Mouse (Mus musculus) kidney, embryonic 14.5 days (tissue): ENCODE results near the gene Fhit. TPM values are rescaled to one million over a fixed set of nuclear protein-coding genes. Genes with fewer than 3 reads are reported as not detected.
"Not testable (repeated sequence)": the region's sequence is repeated elsewhere in the genome, so short reads cannot be mapped to it uniquely, and the experiment has no call there.

ENCODE experiments used
- ATAC-seq: fragments of 200-750 bp; cut with Nextera tagmentation; 2 replicates; pipeline ENCODE4 v1.8.0; 2017; ENCODE audit warnings: moderate number of reproducible peaks, mild to moderate bottlenecking, moderate TSS enrichment, moderate library complexity; ENCODE audit not compliant: low FRiP score, low TSS enrichment
- H3K27ac ChIP-seq: fragments of 300-500 bp; sonication (generic); 2 replicates; pipeline ENCODE4 v1.5.1; 2014; ENCODE audit warnings: low read depth, mild to moderate bottlenecking, low read length, moderate library complexity, mixed read lengths
- H3K27me3 ChIP-seq: fragments of 300-500 bp; sonication (generic); 2 replicates; pipeline ENCODE4 v1.6.1; 2014; ENCODE audit warnings: mild to moderate bottlenecking, low read length; ENCODE audit not compliant: control insufficient read depth, insufficient read depth
- H3K36me3 ChIP-seq: fragments of 300-500 bp; sonication (generic); 2 replicates; pipeline ENCODE4 v1.6.1; 2014; ENCODE audit warnings: low read length, mixed read lengths; ENCODE audit not compliant: control insufficient read depth, insufficient read depth
- H3K4me1 ChIP-seq: fragments of 300-500 bp; sonication (generic); 2 replicates; pipeline ENCODE4 v1.6.1; 2014; ENCODE audit warnings: low read length, mixed read lengths; ENCODE audit not compliant: control insufficient read depth, insufficient read depth
- H3K4me2 ChIP-seq: fragments of 300-500 bp; sonication (generic); replicated peaks from 2 replicates; pipeline ENCODE4 v1.6.1; 2014; ENCODE audit warnings: low read depth, mild to moderate bottlenecking, low read length
- H3K4me3 ChIP-seq: fragments of 300-500 bp; sonication (generic); 2 replicates; pipeline ENCODE4 v1.5.1; 2014; ENCODE audit warnings: mild to moderate bottlenecking, low read length
- H3K9ac ChIP-seq: fragments of 300-500 bp; sonication (generic); 2 replicates; pipeline ENCODE4 v1.6.1; 2014; ENCODE audit warnings: low read depth, mild to moderate bottlenecking, low read length, moderate library complexity
- H3K9me3 ChIP-seq: fragments of 300-500 bp; sonication (generic); 2 replicates; pipeline ENCODE4 v1.6.1; 2016; ENCODE audit warnings: low read length; ENCODE audit not compliant: control insufficient read depth
- WGBS: fragments of 180-500 bp; shearing (Covaris S2); extraction: QIAGEN DNeasy Blood & Tissue Kit; methylation state at CpG from one replicate; pipeline ENCODE4 v1.1.7; 2014; 5-methylcytosine and 5-hydroxymethylcytosine counted together
- polyA plus RNA-seq: library from polyadenylated mRNA; unstranded; fragments of >200 nt; fragmentation: Nextera tagmentation; extraction: Ambion mirVana; gene quantifications from 2 replicates; pipeline ENCODE4 v1.2.1, GENCODE M21; 2014

The Fhit gene
- polyA plus RNA-seq, 1 experiment from 2014 or later, result 7.0 TPM

DNA sequence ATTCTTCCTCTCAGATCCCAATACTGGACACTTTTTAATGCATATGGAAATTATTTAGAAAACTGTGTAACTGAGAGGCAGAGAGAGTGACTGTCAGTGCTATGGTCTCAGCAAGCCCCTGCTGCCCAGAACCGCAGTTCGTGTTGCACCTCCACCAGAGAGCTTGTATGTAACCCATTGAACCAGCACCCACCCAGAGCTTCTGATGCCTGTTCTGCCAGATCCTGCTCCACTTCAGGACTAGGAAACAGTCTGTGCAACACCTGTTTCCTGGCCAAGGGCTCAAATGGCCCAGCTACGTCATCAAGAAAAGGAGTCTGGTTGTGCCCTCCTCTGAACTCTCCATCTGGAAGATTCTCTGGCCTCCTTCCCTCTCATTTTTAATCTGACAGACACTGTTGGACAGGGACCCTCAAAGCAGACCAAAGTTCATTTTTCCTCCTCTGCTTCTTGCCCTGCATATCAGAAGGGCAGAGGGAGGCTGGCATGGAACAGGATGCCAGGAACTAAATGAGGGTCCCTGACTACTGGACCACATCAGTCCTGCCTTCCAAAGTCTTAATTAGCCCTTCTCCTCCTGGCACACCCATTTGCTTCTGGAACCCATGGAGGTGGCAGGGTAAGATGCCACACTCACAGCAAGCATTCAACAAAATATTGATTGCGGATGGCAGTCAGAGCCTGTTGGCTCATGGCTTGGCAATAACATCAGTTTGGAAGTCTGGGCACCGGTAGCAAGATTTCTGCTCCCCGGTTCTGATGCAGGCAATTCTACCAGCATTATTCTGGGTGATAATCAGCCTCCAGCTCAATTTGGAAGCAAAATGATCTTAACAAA is 29.0 kb downstream of the Fhit start:
- no peaks in the 10 kb centered on the region for H3K36me3 ChIP-seq
- H3K4me2 ChIP-seq, result no peak overlapping the region
- H3K9ac ChIP-seq, result no peak overlapping the region
- H3K27me3 ChIP-seq, result no peaks in the 10 kb centered on the region
- H3K4me3 ChIP-seq, result no peak overlapping the region
- WGBS, result 88% methylated on average over 6 of the region's 6 CpGs
- ATAC-seq, result no peak
- H3K4me1 ChIP-seq, result no peaks in the 10 kb centered on the region
- H3K9me3 ChIP-seq, result no peaks in the 10 kb centered on the region
- no peak overlapping the region for H3K27ac ChIP-seq

DNA sequence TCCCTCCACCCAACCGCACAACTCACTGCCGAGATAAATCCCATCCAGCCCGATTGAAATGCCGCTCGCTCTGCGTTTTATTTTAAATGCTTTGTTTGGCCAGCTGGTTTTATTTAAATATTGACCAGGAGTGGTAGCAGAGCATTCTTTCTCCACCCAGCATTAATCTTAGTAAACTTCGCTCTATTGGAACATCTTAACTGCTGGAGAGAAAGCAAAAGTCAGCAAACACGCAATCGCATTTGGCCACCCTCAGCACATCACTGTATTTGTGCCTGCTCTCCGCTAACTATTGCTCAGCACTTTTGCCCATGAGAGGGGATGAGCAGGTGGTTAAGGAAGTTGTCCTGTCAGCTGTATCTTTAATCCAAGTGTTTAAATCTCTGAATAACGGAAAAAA is 36.7 kb downstream of the Fhit start:
- WGBS, result 80% methylated on average over 11 of the region's 11 CpGs

DNA sequence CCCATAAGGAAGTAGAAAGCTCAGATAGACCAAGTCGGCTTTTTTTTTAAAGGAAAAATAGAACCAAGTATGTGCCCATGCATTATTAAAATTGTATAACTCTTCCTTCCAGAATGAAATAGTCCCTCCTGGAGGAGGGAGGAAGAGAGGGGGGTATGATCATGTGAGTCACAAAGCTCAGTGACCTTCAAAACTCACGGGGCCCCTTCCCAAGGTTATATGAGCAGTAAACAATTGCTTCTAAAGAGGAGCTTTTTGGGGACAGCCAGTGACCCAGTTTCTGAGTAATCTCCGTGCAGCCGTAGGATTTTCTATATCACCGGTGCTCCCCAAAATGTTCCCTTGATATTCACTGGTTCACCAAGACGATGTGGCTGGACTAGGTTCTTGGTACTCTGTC is 42.8 kb downstream of the Fhit start:
- Histone ChIP-seq H3K4me3 (no peak overlapping the region), H3K36me3 (no peaks in the 10 kb centered on the region), H3K9me3 (no peaks in the 10 kb centered on the region), H3K4me2 (no peak overlapping the region), H3K4me1 (no peaks in the 10 kb centered on the region), H3K27me3 (no peaks in the 10 kb centered on the region), H3K9ac (no peak overlapping the region), H3K27ac (no peak overlapping the region)
- ATAC-seq, result no peak
- 89% methylated on average over 6 of the region's 6 CpGs for WGBS

More for the DNA sequence above, 36.7 kb downstream of the Fhit start:
- Histone ChIP-seq H3K9ac (no peak overlapping the region), H3K27me3 (no peaks in the 10 kb centered on the region), H3K4me2 (no peak overlapping the region), H3K27ac (no peak overlapping the region), H3K9me3 (no peaks in the 10 kb centered on the region), H3K4me1 (no peaks in the 10 kb centered on the region), H3K36me3 (no peaks in the 10 kb centered on the region), H3K4me3 (no peak overlapping the region)
- ATAC-seq, result no peak

DNA sequence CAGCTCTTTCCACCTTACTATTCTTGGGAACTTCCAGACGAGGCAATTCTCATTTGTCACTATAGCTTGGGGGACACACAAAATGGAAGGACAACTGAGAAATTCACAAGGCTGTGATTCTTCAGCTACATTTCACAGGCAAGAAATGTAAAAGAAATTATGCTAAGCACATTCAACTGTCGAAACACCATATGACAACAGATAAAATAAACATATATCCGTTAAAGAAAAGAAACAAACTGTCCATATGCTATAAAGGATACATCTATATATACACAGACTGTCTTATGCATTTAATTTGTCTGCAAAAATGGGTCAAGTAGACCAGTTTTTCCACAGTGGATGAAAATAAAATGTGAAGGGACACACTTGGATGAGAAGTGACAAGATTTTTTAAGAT is 76.2 kb downstream of the Fhit start:
- WGBS, result 95% methylated on average over 3 of the region's 3 CpGs
- Histone ChIP-seq H3K4me3 (no peak overlapping the region), H3K4me2 (no peak overlapping the region), H3K9ac (no peak overlapping the region), H3K4me1 (no peaks in the 10 kb centered on the region), H3K27ac (no peak overlapping the region), H3K36me3 (no peaks in the 10 kb centered on the region), H3K9me3 (no peaks in the 10 kb centered on the region), H3K27me3 (no peaks in the 10 kb centered on the region)
- no peak for ATAC-seq

DNA sequence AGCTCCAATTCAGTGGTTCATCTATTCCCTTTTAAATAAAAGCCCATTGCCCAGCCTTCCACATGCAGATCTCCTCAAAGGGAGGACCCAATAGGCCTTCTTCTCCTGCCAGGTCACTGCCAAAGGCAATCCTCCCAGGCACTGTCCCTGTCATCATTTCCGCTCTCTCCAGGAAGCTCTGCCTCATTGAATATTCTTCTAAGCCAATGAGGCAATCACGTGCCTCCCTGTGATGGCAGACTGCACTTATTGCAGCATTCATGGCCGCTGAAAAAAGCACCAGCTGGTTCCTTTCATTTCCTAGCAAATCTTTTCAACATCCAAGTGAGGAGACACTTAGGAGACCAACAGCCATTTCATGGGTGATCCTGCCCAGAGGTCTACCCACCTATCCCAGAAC is 77.9 kb downstream of the Fhit start:
- H3K27ac ChIP-seq, result no peak overlapping the region
- no peak for ATAC-seq

DNA sequence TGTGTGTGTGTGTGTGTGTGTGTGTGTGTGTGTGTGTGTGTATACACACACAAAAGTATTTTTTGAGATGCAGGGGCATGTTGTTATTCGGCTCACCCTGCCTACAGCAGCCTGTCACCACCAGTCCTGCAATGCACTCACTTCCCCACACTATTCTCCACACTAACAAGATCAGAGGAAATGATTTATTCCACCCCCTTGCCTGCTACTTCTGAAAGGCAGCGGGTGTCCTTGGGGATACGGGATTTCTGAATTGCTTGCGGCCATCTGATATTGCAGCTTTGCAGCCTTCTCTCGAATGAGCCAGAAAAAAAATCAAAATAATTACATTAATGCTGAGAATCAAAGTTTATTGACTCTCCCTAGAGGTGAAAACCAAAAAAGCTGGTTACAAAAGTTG is 78.4 kb downstream of the Fhit start:
- no peak for ATAC-seq
- 42% methylated on average over 5 of the region's 5 CpGs for WGBS

More for the DNA sequence above, 77.9 kb downstream of the Fhit start:
- no peak overlapping the region for H3K9ac ChIP-seq
- no peak overlapping the region for H3K4me2 ChIP-seq
- no peaks in the 10 kb centered on the region for H3K9me3 ChIP-seq
- no peaks in the 10 kb centered on the region for H3K4me1 ChIP-seq
- WGBS, result 43% methylated on average over 3 of the region's 3 CpGs
- no peaks in the 10 kb centered on the region for H3K27me3 ChIP-seq
- no peaks in the 10 kb centered on the region for H3K36me3 ChIP-seq
- H3K4me3 ChIP-seq, result no peak overlapping the region

DNA sequence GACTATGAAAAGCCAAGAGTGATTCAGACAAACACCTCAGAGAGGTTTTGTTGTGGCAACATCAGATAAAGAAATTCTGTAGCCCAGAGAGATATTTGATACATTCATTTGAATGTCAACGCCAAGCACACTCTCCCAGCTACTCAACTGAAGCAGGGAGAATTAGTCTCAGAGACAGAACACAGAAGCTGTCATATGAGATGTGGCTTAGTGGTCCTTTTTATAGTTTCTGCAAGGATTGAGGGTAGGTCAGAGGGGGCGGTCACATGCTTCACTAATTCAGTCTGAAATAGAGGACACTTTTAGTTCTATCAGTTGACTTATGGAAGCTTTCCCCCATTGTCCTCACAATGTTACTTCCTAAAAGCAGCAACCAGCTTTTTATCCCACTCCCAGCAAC is 98.2 kb downstream of the Fhit start:
- Histone ChIP-seq H3K9me3 (no peaks in the 10 kb centered on the region), H3K4me1 (no peaks in the 10 kb centered on the region), H3K4me2 (no peak overlapping the region), H3K4me3 (no peak overlapping the region), H3K9ac (no peak overlapping the region), H3K27ac (no peak overlapping the region), H3K27me3 (no peaks in the 10 kb centered on the region), H3K36me3 (no peaks in the 10 kb centered on the region)
- ATAC-seq, result peak; percentile 85; the same call in 1 of the 2 replicates
- 42% methylated on average over 2 of the region's 2 CpGs for WGBS

More for the DNA sequence above, 78.4 kb downstream of the Fhit start:
- H3K27ac ChIP-seq, result no peak overlapping the region
- H3K9ac ChIP-seq, result no peak overlapping the region
- no peaks in the 10 kb centered on the region for H3K9me3 ChIP-seq
- H3K4me2 ChIP-seq, result no peak overlapping the region
- no peaks in the 10 kb centered on the region for H3K4me1 ChIP-seq
- H3K4me3 ChIP-seq, result no peak overlapping the region
- no peaks in the 10 kb centered on the region for H3K27me3 ChIP-seq
- no peaks in the 10 kb centered on the region for H3K36me3 ChIP-seq

DNA sequence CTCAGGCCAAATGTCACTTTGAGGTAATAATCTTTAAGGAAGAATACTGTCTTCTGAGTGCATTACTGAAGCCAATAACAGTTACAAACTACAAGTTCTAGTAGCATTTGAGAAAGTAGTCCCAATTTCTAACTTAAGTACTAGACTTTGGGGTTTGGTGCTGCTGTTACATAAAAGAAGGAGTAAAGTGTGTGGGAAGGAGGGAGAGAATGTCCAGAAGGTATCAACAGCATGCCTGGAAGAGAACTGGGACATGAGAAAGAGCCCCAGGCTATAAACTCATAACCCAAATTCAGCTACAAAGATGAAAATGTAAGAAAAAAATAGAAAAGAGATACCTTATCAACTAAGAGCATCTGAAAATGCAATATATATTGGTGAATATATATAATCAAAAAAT is 101.6 kb downstream of the Fhit start:
- Histone ChIP-seq H3K36me3 (no peaks in the 10 kb centered on the region), H3K4me2 (no peak overlapping the region), H3K27me3 (no peaks in the 10 kb centered on the region), H3K9ac (no peak overlapping the region), H3K4me1 (no peaks in the 10 kb centered on the region), H3K9me3 (no peaks in the 10 kb centered on the region), H3K4me3 (no peak overlapping the region), H3K27ac (no peak overlapping the region)
- ATAC-seq, result no peak

DNA sequence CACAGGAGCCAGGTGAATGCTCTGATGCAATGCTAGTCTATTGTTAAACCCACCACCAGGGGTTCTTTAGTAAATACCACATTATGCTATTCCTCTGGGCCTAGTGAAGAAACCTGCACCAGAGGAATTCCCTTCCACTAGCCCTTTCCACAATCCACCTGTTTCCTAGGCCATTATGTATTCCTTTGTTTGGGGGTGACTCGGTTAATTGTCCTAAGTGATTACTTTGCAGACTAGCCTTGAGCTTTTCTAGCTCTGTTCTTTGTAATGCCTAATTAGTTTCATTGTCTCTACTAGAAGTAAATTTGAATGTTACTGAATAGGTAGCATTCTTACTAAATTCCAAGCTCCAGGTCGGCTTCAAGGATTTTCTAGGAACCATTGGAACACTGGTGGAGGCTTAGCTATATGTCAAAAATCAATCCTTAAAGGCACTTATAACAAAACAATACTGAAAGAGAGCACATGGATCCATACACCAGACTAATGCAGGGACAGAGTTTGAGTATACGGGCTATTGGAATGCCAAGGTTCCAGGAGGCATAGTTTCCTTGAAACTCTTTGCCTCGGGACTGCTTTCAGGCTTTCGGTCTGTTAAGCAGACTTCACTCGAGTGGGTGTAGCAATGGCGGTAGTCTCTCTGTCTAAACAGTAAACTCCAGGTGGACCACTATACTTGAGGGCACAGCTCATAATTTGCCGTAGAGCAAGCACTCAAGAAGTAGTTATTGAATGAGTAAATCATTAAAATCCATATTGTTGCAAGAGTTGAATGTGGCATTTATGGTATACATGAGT is 122.1 kb downstream of the Fhit start:
- ATAC-seq, H3K4me2 ChIP-seq, H3K27ac ChIP-seq, H3K9me3 ChIP-seq, H3K27me3 ChIP-seq, H3K4me3 ChIP-seq, H3K4me1 ChIP-seq, H3K9ac ChIP-seq, H3K36me3 ChIP-seq: not testable (repeated sequence)
- 76% methylated on average over 8 of the region's 8 CpGs for WGBS
